Mouse (Mus musculus) MEL (cell line): ENCODE results near the gene Hmgcs1.

Experiments used
- CTCF ChIP-seq, 3 experiments: IDR thresholded peaks in 2 of 3; conservative IDR thresholded peaks in 1 of 3; 2 replicates each; pipeline ENCODE4 v1.5.1; 2011 to 2012; ENCODE audit warnings: low read length in 3 of 3, low read depth in 2 of 3, mild to moderate bottlenecking in 2 of 3, improper control_type of control experiment in 1 of 3, inconsistent platforms in 1 of 3, mixed read lengths in 1 of 3, moderate library complexity in 1 of 3; ENCODE audit not compliant: control insufficient read depth in 1 of 3, insufficient read depth in 1 of 3, poor library complexity in 1 of 3, severe bottlenecking in 1 of 3
- EP300 ChIP-seq, 2 experiments: IDR thresholded peaks; 2 replicates each; pipeline ENCODE4 v1.6.1; 2011; ENCODE audit warnings: improper control_type of control experiment in 2 of 2, low read length in 2 of 2, low read depth in 1 of 2, mild to moderate bottlenecking in 1 of 2
- HCFC1 ChIP-seq: IDR thresholded peaks from 2 replicates; pipeline ENCODE4 v1.6.1; 2012; ENCODE audit warnings: low read depth, mild to moderate bottlenecking, inconsistent platforms, low read length, improper control_type of control experiment, moderate library complexity
- NRF1 ChIP-seq: IDR thresholded peaks from 2 replicates; pipeline ENCODE4 v1.6.1; 2014; ENCODE audit warnings: low read depth, mild to moderate bottlenecking, inconsistent platforms, low read length, improper control_type of control experiment, moderate library complexity; ENCODE audit not compliant: poor library complexity, insufficient read depth, severe bottlenecking
- POLR2A ChIP-seq, 2 experiments: IDR thresholded peaks; 2 replicates each; pipeline ENCODE4 v1.6.1; 2011 to 2012; ENCODE audit warnings: low read length in 2 of 2, mild to moderate bottlenecking in 2 of 2, control low read depth in 1 of 2, improper control_type of control experiment in 1 of 2, low read depth in 1 of 2, moderate library complexity in 1 of 2; ENCODE audit not compliant: control insufficient read depth in 1 of 2, insufficient read depth in 1 of 2, poor library complexity in 1 of 2
- ZC3H11A ChIP-seq: IDR thresholded peaks from 2 replicates; pipeline ENCODE4 v1.6.1; 2012; ENCODE audit warnings: low read depth, mild to moderate bottlenecking, inconsistent platforms, low read length, improper control_type of control experiment
- ZNF384 ChIP-seq: IDR thresholded peaks from 2 replicates; pipeline ENCODE4 v1.6.1; 2012; ENCODE audit warnings: low read depth, mild to moderate bottlenecking, inconsistent platforms, low read length, improper control_type of control experiment

- no peak for TF ChIP-seq CTCF (IDR thresholded peaks at IDR 0.05 in 2 of 3, conservative IDR thresholded peaks at IDR 0.05 in 1 of 3; ENCODE audit: control insufficient read depth in 1 of 3, insufficient read depth in 1 of 3, low read depth in 2 of 3, low read length in 3 of 3, poor library complexity in 1 of 3, severe bottlenecking in 1 of 3)
- no peak for TF ChIP-seq ZC3H11A
- TF ChIP-seq EP300 (IDR thresholded peaks at IDR 0.05; ENCODE audit: low read depth in 1 of 2, low read length in 2 of 2) = no peak
- no peak for TF ChIP-seq POLR2A (IDR thresholded peaks at IDR 0.05; ENCODE audit: control insufficient read depth in 1 of 2, insufficient read depth in 1 of 2, low read depth in 1 of 2, low read length in 2 of 2, poor library complexity in 1 of 2)
- no peak for TF ChIP-seq NRF1
- TF ChIP-seq HCFC1 = no peak
- TF ChIP-seq ZNF384 = no peak
These were observed 63.9 kb downstream of the Hmgcs1 start for GRCm38 (mm10) chr13:119753859-119754634.
